Comparison of ENCODE assay signal across 8 mouse cellular contexts in the genomic region with DNA sequence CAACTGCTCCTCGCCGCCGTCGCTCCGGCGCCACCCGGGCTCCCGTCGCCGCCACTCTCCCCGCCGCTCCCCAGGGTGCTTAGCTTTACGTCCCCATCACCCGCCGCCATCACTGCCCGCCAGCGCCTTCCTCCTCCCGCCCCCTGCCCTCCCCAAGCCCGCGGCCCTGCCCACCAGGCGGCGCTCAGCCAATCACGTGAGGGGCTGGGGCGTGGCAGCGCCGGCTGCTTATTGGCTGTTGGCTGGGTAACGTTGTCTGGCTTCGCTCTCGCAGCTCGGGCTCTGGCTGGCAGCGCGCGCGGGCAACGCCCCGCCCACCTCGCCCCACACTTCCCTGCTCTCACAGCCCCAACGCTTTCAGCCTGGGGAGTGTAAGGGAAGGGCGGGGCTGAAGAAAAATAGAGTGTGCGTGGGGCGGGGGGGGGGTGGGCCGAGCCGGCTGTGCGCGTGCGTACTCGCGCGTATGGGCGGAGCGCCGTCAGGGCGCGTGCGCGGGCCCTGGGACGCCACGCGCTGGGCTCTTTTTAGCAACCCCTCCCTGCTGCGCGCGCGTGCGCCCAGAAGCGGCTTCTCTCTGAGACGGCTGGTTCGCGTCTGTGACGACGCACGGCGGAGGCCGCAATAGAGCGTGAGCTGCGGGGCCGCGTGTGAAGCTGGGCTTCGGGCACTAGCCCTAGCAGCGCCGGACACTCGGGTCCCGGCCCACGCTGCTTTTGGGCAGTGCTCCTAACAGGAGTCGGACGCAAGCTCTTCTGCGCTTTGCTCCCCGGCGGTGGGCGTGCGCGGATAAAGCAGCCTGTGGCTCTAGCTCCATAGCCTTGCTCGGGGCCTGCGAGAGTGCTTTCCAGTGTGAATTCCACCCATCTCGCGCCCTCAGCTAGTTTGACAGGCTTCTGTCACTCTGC. TPM values are rescaled to one million over a fixed set of nuclear protein-coding genes. Genes with fewer than 3 reads are reported as not detected.
A peak's percentile ranks its signal among the peaks of the same experiment; 100 is the strongest.
DNase-seq lines count a peak whose midpoint lies in the region; ATAC-seq and TF ChIP-seq lines count a peak whose summit lies in the region.

A gene (minus strand): TSS at position 162 of the 905 bp plus-strand sequence.

- in situ Hi-C loops in ES-E14 (cut with MboI; ENCODE audit: low sequenced_read_pairs in 2 of 2, unreplicated experiment in 2 of 2) = no loop called here

- H3K4me3 ChIP-seq in ES-E14 (ENCODE audit: insufficient read depth in 1 of 2, low read depth in 1 of 2, low read length in 2 of 2, poor library complexity in 1 of 2, severe bottlenecking in 1 of 2) = peak within 1 kb of the TSS; percentile 91
- peak within 1 kb of the TSS; percentile 99 for H3K4me3 ChIP-seq in forebrain, embryonic 15.5 days
- peak within 1 kb of the TSS; percentile 83 for H3K4me3 ChIP-seq in lung, adult 2 months (replicated peaks; ENCODE audit: extremely low read depth, low read depth, low read length)

- H3K27ac ChIP-seq in ES-E14 (ENCODE audit: insufficient read depth, low read depth, low read length, poor library complexity, severe bottlenecking) = peak within 1 kb of the TSS; percentile 45
- peak within 1 kb of the TSS; percentile 95 for H3K27ac ChIP-seq in forebrain, embryonic 15.5 days (replicated peaks)

- H3K9ac ChIP-seq in ES-E14 (ENCODE audit: insufficient read depth, low read depth, low read length, poor library complexity, severe bottlenecking) = peak within 1 kb of the TSS; percentile 92
- H3K9ac ChIP-seq in forebrain, embryonic 15.5 days (replicated peaks) = peak within 1 kb of the TSS; percentile 87

- peak; percentile 93 for DNase-seq in ES-E14 (ENCODE audit: low read depth, low spot score)
- DNase-seq in cerebellum, adult 11-12 months = peak; percentile 99
- peak; percentile 97 for DNase-seq in heart, postnatal 25 days (ENCODE audit: low spot score)
- peak; percentile 98 to 99 for DNase-seq in layer of hippocampus, adult 18-20 months (ENCODE audit: low spot score in 2 of 2)
- DNase-seq in lung, adult 2 months = peak; percentile 97
- DNase-seq in thymus, adult 18-20 months = peak; percentile 97 to 98

- TF ChIP-seq POLR2A in lung, adult 2 months (IDR thresholded peaks at IDR 0.05; ENCODE audit: borderline replicate concordance, extremely low read depth, low read depth, low read length) = peak; percentile 93

- no peak for TF ChIP-seq CTCF in lung, adult 2 months (IDR thresholded peaks at IDR 0.05; ENCODE audit: insufficient read depth, low read length)

- ATAC-seq in forebrain, embryonic 15.5 days (replicated peaks) = peak; percentile 98
- peak; percentile 92 for ATAC-seq in neutrophil, adult 5-6 weeks (ENCODE audit: extremely low read depth, insufficient number of reproducible peaks, low FRiP score, poor library complexity, severe bottlenecking)

- H3K27me3 ChIP-seq in forebrain, embryonic 15.5 days = no peaks in the 10 kb centered on the region

- intact Hi-C loops in heart, postnatal 25 days (cut with DNase I) = loop anchor here (5.0 to 10.0 kb wide), 3 partner anchors 136 to 659 kb away; a partner anchor contains a TSS

- peaks cover 5% of the 10 kb centered on the region in 2 experiments; a peak in 3 of 4 replicates for H3K4me1 ChIP-seq in ES-E14 (ENCODE audit: control insufficient read depth in 2 of 2, insufficient read depth in 2 of 2, low read length in 2 of 2, poor library complexity in 1 of 2)
- peaks cover 23% of the 10 kb centered on the region for H3K4me1 ChIP-seq in forebrain, embryonic 15.5 days
- no peaks in the 10 kb centered on the region; the same call in 1 of the 2 replicates for H3K4me1 ChIP-seq in lung, adult 2 months (ENCODE audit: control insufficient read depth, insufficient read depth, low read length)

- H3K9me3 ChIP-seq in ES-E14 (ENCODE audit: control insufficient read depth, insufficient read depth, low read depth, low read length) = no peaks in the 10 kb centered on the region
- no peaks in the 10 kb centered on the region for H3K9me3 ChIP-seq in forebrain, embryonic 15.5 days

- WGBS in forebrain, embryonic 15.5 days = under 1% methylated on average over 95 of the region's 95 CpGs
- WGBS in lung, adult 2 months = under 1% methylated on average over 89 of the region's 95 CpGs

- no peaks in the 10 kb centered on the region for H3K36me3 ChIP-seq in ES-E14 (ENCODE audit: control insufficient read depth, insufficient read depth, low read length, poor library complexity, severe bottlenecking)
- H3K36me3 ChIP-seq in forebrain, embryonic 15.5 days = no peaks in the 10 kb centered on the region

- H3K4me2 ChIP-seq in forebrain, embryonic 15.5 days (replicated peaks) = peak within 1 kb of the TSS; percentile 69

TF ChIP-seq in ES-E14, 5 proteins besides CTCF, POLR2A, EP300 and RAD21:
- no peak for TF ChIP-seq ZNF384 (IDR thresholded peaks at IDR 0.05; ENCODE audit: low read depth, low read length)
TF ChIP-seq in ES-E14: peak in this region for 0.

RNA-seq across cellular contexts. Expression of the gene that starts here (rescaled TPM):
- total RNA-seq in ES-E14 (2012; rRNA removed) = 61.5 and 82.7 TPM in 2 replicates
- polyA plus RNA-seq in forebrain, embryonic 15.5 days (2015; fragmentation: Nextera tagmentation; extraction: Ambion mirVana) = 31.0 and 32.5 TPM in 2 replicates
- total RNA-seq in heart, postnatal 25 days (2021) = 10 to 100 TPM; 27.5 to 30.1 TPM
- total RNA-seq in layer of hippocampus, adult 18-20 months (2021) = 10 to 100 TPM; 60.5 to 61.7 TPM
- polyA plus RNA-seq in lung, adult 2 months (2012; rRNA removed) = 15.8 and 19.1 TPM in 2 replicates
- total RNA-seq in neutrophil, adult 5-6 weeks (2017) = 11.8 and 13.8 TPM in 2 replicates

Comparison
In these comparisons a context has a peak if more than half of its experiments do, and no peak if none do; other contexts are left out.
1. Peak in every context shown above with its lines: DNase-seq, ATAC-seq, H3K4me3 ChIP-seq and H3K27ac ChIP-seq.